Mouse (Mus musculus): ENCODE data around the gene Apoh. TPM values are rescaled to one million over a fixed set of nuclear protein-coding genes. Genes with fewer than 3 reads are reported as not detected.

Gene Apoh
- total RNA-seq, 2 experiments from 2014 or later: 0.77 to 1.2 TPM

GRCm38 (mm10) chr11:108363991-108364390 is 20.8 kb downstream of the Apoh start:
- no peak overlapping the region for H3K4me3 ChIP-seq
- DNase-seq (ENCODE audit: extremely low spot score in 1 of 2, low spot score in 2 of 2): no peak
- intact Hi-C loops (cut with DNase I): no loop called here
- no peak overlapping the region for H3K27ac ChIP-seq
- no peak for TF ChIP-seq CTCF (IDR thresholded peaks at IDR 0.05)

- TF ChIP-seq CTCF (IDR thresholded peaks at IDR 0.05): no peak
- DNase-seq (ENCODE audit: extremely low spot score in 1 of 2, low spot score in 2 of 2): peak in 1 of 2 experiments; percentile 29
- no peak overlapping the region for H3K4me3 ChIP-seq
- H3K27ac ChIP-seq: no peak overlapping the region
- intact Hi-C loops (cut with DNase I): no loop called here
Measured at GRCm38 (mm10) chr11:108364945-108365589, 21.9 kb downstream of the Apoh start.

- TF ChIP-seq CTCF (IDR thresholded peaks at IDR 0.05): no peak
- no peak for DNase-seq (ENCODE audit: extremely low spot score in 1 of 2, low spot score in 2 of 2)
- H3K27ac ChIP-seq: no peak overlapping the region
- no peak overlapping the region for H3K4me3 ChIP-seq
- intact Hi-C loops (cut with DNase I): no loop called here
Measured at GRCm38 (mm10) chr11:108365600-108365999, 22.4 kb downstream of the Apoh start.

- intact Hi-C loops (cut with DNase I): no loop called here
- no peak overlapping the region for H3K27ac ChIP-seq
- no peak overlapping the region for H3K4me3 ChIP-seq
- TF ChIP-seq CTCF (IDR thresholded peaks at IDR 0.05): no peak
- no peak for DNase-seq (ENCODE audit: extremely low spot score in 1 of 2, low spot score in 2 of 2)
Measured at GRCm38 (mm10) chr11:108367046-108367445, 23.9 kb downstream of the Apoh start.

- no peak for TF ChIP-seq CTCF (IDR thresholded peaks at IDR 0.05)
- intact Hi-C loops (cut with DNase I): no loop called here
- no peak for DNase-seq (ENCODE audit: extremely low spot score in 1 of 2, low spot score in 2 of 2)
- Histone ChIP-seq H3K27ac (no peak overlapping the region), H3K4me3 (no peak overlapping the region)
Measured at GRCm38 (mm10) chr11:108376815-108377214, 33.7 kb downstream of the Apoh start.

DNA sequence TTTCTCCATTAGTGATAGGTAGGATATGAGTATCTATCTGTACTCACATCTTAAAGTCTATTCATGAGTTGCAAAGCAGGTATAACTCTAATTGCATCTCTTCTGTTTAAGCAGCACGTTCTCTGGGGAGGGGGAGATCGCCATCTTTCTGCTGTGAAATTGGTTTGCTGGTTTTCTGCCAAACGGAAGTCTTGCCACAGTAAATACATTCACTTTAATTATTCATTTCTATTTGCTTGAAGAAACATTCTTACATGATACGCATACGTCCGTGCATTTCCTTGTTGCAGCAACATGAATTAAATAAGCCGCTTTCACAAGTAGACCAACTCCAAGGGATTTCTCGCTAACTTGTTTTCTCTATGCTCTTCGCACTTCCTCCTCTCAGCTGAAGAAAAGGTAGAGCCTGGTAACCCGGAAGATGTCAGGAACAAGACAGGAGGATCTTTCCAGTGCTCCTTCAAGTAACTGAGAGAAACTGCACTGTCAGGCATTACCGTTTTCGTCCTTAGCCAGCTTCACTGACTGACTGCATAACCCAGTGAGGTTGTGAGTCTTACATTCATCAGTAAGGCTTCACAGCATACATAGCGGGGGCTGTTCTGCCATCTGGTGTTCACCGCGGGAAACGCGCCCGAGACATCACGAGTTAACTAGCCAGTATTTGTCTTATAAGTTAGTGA is 34.7 kb downstream of the Apoh start:
- Histone ChIP-seq H3K4me3 (peak overlapping the region; percentile 39), H3K27ac (no peak overlapping the region)
- intact Hi-C loops (cut with DNase I): loop anchor here (1.0 to 2.0 kb wide), 5 partner anchors 249 to 513 kb away; no protein-coding TSS in a partner anchor

GRCm38 (mm10) chr11:108378363-108378751 is 35.2 kb downstream of the Apoh start:
- Histone ChIP-seq H3K27ac (no peak overlapping the region), H3K4me3 (no peak overlapping the region)
- no peak for TF ChIP-seq CTCF (IDR thresholded peaks at IDR 0.05)
- intact Hi-C loops (cut with DNase I): loop anchor here (1.0 to 2.0 kb wide), 5 partner anchors 250 to 514 kb away; no protein-coding TSS in a partner anchor
- no peak for DNase-seq (ENCODE audit: extremely low spot score in 1 of 2, low spot score in 2 of 2)

More for the DNA sequence above, 34.7 kb downstream of the Apoh start:
- DNase-seq (ENCODE audit: extremely low spot score in 1 of 2, low spot score in 2 of 2): peak; percentile 75 to 84
- TF ChIP-seq CTCF (IDR thresholded peaks at IDR 0.05): peak; percentile 84

DNA sequence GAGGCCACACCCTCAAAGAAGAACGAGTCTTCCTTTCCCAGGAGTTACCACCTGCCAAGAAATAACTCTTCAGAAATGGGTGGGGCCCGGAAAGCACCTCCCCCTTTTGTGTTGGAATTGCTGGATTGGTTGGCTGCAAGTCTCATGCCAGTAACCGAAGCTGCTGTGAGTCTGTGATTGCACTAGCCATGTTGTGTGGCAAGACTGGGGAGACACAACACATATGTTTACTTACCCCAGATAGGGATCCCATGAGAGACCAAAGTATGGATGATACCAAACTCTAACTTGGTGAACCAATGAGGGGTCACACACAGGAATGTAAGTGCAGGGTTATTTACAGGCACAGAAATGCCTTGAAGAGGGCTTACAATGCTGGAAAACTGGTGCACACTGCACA is 39.5 kb downstream of the Apoh start:
- intact Hi-C loops (cut with DNase I): no loop called here
- Histone ChIP-seq H3K27ac (no peak overlapping the region), H3K4me3 (no peak overlapping the region)
- DNase-seq (ENCODE audit: extremely low spot score in 1 of 2, low spot score in 2 of 2): no peak
- TF ChIP-seq CTCF (IDR thresholded peaks at IDR 0.05): no peak

DNA sequence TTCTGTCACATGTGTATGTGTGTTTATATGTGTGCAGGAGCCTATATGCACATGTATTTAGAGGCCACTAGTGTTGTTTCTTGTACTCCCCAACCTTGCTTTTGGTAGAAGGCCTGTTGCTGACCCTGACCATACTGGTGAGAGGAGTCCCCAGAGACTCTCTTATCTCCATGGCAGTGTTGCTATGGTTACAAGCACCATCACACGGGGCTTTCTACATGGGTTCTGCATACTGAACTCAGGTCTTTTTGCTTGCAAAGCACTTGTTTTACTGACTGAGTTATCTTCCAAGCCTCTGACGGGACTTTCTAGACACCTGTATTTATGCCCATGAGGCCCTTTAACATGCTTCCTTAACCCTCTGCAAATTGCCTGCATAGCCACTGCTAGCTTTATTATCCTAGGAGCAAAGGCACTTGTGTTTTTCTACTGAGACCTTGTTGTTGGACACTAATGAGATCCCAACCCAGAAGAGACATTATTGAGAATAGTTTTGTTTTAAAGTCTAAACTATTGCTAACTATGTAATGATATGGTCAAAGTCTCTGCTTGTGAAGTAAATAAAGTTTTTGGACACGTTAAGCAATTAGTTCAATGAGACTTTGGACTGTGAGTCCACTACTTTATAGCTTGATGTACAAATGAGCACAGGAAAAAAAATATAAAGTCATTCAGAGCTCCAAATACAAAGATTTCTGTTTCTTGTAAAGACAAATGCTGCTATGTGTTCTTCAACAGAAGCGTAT is 41.9 kb downstream of the Apoh start:
- intact Hi-C loops (cut with DNase I): no loop called here
- Histone ChIP-seq H3K4me3 (no peak overlapping the region), H3K27ac (no peak overlapping the region)
- no peak for DNase-seq (ENCODE audit: extremely low spot score in 1 of 2, low spot score in 2 of 2)
- no peak for TF ChIP-seq CTCF (IDR thresholded peaks at IDR 0.05)

DNA sequence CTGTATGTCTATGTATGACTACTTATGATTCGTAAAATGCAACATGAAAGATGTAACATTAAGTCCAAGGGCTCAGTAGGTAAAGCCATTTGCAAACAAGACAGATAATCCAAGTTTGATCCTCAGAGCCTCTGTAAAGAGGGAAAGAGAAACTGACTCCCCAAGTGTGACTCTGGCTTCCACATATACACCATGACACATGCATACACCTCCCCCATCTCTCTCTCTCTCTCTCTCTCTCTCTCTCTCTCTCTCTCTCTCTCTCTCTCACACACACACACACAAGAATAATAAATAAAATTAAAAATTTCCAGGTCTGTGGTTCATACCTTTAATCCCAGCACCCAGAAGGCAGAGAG is 42.5 kb downstream of the Apoh start:
- Histone ChIP-seq H3K27ac (no peak overlapping the region), H3K4me3 (no peak overlapping the region)
- DNase-seq (ENCODE audit: extremely low spot score in 1 of 2, low spot score in 2 of 2): no peak
- TF ChIP-seq CTCF (IDR thresholded peaks at IDR 0.05): no peak
- intact Hi-C loops (cut with DNase I): no loop called here

DNA sequence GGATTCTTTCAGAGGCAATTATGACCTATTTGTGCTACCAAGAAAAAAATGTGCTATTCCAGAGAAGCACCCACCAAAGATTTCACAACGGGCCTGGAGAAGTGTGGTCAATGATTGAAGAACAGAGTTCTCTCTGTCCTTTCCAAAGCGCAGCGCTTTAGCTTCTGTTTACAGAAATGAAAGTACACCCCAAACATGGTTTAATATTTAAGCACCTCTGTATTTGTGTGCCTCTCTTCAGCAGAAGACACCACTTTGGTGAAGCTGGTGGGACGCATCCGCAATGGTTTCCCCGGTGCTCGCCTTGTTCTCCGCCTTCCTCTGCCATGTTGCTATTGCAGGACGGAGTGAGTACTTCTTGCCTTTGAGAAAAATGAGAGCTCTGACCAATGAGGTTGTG is 51.9 kb downstream of the Apoh start:
- intact Hi-C loops (cut with DNase I): no loop called here
- Histone ChIP-seq H3K4me3 (no peak overlapping the region), H3K27ac (no peak overlapping the region)
- no peak for DNase-seq (ENCODE audit: extremely low spot score in 1 of 2, low spot score in 2 of 2)
- TF ChIP-seq CTCF (IDR thresholded peaks at IDR 0.05): no peak

All from left cerebral cortex, adult 2 months (tissue).